Mouse (Mus musculus): ENCODE measurements around the gene Ptpn5. TPM values are rescaled to one million over a fixed set of nuclear protein-coding genes. Genes with fewer than 3 reads are reported as not detected.

Gene Ptpn5
- total RNA-seq, 2 experiments from 2014 or later = not detected

DNA sequence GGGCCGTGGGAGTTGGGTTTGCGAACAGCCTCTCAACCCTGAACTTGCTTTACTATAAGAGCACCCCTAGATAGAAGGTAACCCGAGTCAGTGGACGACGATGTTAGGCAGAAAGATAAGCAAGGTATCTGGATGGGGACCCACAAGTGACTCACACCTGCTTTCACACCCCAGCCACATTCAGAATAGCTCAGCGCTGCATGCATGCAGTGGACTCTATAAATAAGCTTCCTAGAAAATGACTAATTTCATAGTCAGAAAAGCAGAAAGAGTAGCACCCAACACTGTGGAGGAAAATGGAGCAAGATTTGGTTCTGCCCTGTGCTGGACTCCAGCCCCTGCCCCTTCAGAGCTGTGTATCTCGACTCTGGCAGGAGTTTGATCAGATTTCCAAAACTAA lies 20.1 kb downstream of the Ptpn5 start:
- intact Hi-C loops (cut with DNase I) = no loop called here
- no peak for DNase-seq

- no peak for DNase-seq
- intact Hi-C loops (cut with DNase I) = no loop called here
These were observed 21.4 kb downstream of the Ptpn5 start for GRCm38 (mm10) chr7:47112036-47112435.

GRCm38 (mm10) chr7:47111121-47111520 lies 22.4 kb downstream of the Ptpn5 start:
- no peak for DNase-seq
- intact Hi-C loops (cut with DNase I) = no loop called here

DNA sequence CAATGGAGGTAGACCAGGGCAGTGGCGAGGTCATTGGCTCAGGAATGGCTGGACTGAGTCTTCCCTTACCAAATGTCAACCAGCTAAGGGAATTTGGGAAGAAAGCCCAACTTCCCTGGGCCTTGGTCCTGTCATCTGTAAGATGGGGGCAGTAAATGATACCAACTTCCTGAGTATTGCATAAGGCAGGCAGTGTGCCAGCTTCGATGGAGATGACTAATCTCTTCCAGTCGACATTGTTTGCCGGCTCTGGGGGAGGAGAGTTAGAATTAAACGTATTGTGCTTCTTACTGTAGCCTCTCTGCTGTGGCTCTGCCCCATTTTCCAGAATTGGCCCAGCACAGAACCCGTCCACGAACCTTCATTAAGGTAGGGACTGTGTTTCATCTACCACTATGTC lies 23.0 kb downstream of the Ptpn5 start:
- DNase-seq = no peak
- intact Hi-C loops (cut with DNase I) = no loop called here

DNA sequence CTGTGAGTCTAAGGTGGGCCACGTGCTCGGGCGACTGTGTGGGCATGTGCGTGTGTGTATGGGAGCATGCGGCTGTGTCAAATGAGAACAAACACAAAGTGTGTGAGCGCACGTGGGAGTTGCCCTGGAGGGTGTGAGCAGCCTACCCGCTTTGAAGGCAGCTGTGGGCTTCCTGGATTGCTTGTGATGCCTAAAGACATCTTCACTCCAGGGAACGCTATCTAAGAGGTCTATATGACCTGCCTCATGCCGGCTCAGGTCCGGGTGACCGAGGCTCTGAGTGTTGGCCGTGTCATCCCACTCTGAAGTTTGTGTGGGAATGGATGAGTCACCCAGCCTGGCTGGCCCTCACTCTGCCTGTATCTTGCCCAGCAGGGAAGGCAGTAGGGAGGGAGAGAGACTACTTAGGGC lies 24.7 kb downstream of the Ptpn5 start:
- DNase-seq = no peak
- intact Hi-C loops (cut with DNase I) = no loop called here

GRCm38 (mm10) chr7:47106949-47107348 lies 26.5 kb downstream of the Ptpn5 start:
- DNase-seq = no peak
- intact Hi-C loops (cut with DNase I) = no loop called here

DNA sequence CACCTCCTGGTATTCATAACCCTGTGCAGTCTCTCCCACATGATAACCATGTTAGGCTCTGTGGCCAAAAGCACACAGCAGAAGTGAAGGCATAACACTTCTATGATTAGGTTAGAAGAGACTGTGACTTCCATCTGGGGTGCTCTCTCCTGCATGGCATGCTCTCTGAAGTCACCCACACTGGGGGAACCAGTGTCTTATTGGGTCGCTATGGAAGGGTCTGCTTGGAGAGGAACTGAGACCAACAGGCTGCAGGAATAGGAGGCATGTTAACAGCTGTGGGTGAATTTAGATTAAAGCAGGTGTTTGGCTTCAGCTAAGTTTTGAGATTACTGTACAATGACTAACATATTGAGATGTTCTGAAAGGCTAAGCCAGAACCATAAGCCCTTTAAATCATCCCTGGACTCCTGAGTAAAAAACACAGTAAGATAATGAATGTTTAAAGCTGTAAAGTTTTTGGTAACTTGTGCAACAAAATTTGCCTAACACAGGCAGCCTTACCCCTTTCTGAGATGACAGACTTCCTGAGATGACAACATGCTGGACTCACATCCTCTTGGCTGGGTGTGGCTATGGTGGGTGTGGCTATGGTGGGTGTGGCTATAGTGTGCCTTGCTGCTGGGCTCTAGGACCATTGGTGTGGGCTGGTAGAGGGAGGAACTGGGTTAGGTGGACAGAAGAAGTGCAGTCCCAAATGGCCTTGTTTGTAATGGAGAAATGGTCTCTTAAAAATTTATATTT lies 29.6 kb downstream of the Ptpn5 start:
- intact Hi-C loops (cut with DNase I) = no loop called here
- peak in 1 of 2 experiments; percentile 12 for DNase-seq

DNA sequence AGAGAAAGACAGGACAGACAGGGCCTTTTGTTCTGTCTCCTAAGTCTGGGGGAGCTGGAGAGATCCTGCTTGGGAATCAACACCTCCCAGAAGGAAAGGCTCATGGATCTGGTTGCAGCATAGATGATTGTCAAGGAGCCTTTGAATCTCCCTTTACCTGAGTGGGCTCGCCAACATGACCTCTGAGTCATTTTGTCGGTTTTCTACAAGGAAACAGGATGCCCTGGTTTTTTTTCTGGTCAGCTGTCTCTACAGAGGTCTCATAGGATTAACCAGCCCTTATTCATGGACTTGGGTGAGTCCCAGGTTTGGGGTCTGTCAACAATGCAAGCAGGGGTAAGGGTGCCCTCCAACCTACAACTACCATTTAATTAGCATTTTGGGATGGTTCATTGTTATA lies 30.5 kb downstream of the Ptpn5 start:
- no peak for DNase-seq
- intact Hi-C loops (cut with DNase I) = no loop called here

DNA sequence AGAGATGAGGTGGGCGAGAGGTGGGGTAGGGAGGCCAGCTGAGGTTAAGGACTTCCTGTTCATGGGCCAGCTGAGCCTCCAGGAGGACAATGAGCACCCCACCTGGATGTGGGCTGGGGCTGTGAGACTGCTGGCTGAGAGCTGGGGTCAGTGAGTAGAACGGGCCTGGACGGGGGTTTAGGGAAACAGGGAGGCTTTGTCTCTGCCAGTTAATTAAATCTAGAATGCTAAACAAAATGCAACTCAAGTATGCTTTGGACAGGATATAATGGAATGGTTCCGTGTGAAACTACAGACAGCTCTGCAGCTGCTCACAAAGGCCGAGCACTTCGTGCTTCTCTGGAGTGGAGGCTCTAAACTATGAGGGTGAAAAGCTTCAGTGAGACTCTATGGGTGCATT lies 32.9 kb downstream of the Ptpn5 start:
- intact Hi-C loops (cut with DNase I) = no loop called here

DNA sequence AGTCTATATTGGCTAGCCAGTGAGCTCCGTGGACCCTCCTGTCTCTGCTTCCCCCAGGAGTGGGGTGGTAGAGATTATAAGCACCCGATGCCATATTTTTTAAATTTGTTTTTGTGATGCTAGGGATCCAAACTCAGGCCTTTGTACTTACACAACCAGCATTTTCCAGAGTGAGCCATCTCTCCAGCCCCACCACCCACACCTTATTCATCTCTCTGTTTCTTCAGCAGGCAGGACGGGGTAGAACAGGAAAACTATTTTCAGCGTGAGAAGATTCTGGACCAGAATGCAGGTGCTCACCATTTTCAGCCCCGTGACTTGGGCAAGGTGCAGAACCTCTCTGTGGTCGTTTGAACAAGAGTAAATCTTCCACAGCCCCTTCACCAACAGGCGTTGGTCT lies 34.2 kb downstream of the Ptpn5 start:
- intact Hi-C loops (cut with DNase I) = no loop called here
- no peak for DNase-seq

More for the DNA sequence above, 32.9 kb downstream of the Ptpn5 start:
- no peak for DNase-seq

DNA sequence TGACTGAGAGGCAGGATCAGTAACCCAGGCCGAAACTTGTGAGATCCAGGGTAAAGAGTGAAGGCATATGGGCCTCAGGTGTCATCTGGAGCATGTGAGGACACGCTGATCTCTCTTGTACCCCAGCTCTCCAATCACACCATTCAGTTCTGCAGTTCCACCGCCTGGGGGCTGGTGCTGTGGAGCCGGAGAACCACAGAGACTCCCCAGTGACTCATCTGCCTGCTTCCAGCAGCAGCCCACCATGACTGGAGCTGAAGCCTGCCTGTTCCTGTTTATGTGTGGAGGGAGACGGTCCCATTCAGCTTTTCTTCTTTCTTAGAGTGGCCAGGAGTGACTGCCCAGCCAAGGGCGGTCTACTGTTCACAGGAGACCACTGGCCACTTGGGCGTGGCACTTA lies 35.4 kb downstream of the Ptpn5 start:
- intact Hi-C loops (cut with DNase I) = no loop called here

GRCm38 (mm10) chr7:47094969-47095368 lies 38.5 kb downstream of the Ptpn5 start:
- DNase-seq = no peak
- intact Hi-C loops (cut with DNase I) = no loop called here

More for the DNA sequence above, 35.4 kb downstream of the Ptpn5 start:
- DNase-seq = no peak

DNA sequence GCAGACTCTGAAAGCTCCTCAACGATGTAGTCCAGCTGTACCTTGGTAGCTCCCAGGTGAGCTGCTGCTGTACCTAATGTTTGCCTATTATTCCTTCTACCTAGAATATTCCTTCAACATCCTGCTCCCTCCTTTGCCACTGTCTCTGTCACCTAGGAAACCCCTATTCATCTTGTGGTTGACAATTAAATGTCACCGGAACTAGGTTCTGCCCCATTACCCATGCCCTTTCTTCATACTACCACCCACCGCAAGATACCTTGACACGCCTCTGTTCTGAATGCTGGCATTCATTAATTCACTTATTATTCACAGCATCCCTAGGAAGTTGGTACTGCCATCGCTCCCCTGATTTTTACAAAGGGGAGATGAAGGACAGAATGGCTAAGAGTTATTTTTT lies 39.5 kb downstream of the Ptpn5 start:
- intact Hi-C loops (cut with DNase I) = no loop called here

DNA sequence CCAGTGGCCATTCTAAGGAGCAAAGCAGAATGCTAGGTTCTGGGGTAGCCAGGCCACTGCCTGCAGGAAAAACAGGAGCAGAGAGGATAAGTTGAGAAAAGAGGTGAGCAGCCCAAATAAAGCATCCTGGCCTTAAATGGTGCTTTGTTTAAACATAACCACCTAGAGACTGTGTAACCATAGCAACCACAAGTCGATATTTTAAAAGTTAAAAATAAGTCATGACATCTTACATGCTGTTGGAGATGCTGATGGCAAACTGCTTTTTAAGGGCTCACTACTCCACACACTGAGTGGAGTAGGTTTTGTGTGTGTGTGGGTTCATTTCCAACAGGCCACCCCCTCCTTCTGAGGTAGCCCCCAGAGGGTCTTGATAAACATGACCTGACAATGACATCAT lies 48.4 kb downstream of the Ptpn5 start:
- intact Hi-C loops (cut with DNase I) = no loop called here
- no peak for DNase-seq

More for the DNA sequence above, 39.5 kb downstream of the Ptpn5 start:
- no peak for DNase-seq

DNA sequence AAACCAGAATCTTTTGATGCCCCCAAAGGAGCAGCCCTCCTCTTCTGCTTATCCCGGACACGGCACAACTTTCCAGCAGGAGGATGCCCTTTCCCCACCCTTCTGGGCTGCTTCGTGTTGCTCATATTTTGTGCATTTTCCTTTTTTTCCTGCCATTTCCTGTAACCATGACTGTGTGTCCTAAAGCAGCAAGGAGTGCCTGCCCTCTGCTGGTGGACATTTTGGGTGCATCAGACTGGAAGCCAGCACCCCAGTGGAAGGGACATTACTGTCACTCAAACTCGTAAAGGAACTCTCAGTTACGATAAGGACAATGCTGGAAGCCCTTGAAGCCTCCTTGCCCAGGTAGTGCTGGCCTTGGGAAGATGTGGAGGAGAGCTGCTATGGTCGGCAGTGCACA lies 52.2 kb downstream of the Ptpn5 start:
- intact Hi-C loops (cut with DNase I) = loop anchor here (1.0 to 2.0 kb wide), 3 partner anchors 58 to 118 kb away; no protein-coding TSS in a partner anchor
- peak; percentile 79 to 88 for DNase-seq

DNA sequence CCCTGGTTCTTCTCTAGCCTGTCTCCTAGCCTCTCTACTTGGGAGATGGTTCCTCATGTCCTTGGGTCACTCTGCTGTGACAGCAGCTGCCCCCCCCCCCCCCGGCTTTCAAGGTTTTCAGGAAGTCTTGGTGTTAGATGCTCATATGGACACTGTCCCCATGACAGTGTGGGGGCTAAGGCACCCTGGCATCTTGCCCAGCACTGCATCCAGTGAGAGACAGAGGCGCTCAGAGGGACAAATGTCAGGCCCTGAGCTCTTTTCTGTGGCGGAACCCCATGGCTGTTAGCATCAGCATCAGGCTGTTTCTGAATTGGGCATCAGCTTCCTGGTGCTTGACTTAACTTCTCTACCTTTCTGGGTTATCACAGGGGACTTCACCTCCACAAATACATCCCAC lies 52.6 kb downstream of the Ptpn5 start:
- DNase-seq = peak in 1 of 2 experiments; percentile 27
- intact Hi-C loops (cut with DNase I) = loop anchor here (1.0 to 2.0 kb wide), 3 partner anchors 58 to 118 kb away; no protein-coding TSS in a partner anchor

DNA sequence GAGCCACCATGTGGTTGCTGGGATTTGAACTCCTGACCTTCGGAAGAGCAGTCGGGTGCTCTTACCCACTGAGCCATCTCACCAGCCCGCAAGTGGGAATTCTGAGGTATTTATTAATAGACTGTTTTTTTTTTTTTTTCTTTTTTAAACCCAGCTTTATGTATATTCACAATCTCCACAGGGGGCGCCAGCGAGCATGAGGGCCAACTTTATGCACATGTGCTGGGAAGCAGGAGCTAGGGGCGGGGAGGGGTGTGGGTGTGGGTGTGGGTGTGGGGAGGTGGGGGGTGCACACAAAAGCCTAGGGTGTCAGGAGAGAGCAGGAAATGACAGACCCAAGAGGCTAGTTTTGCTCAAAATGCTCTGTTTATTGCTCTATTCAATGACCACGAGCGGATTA lies 56.0 kb downstream of the Ptpn5 start:
- intact Hi-C loops (cut with DNase I) = loop anchor here (5.0 kb wide), 1 partner anchor 35 kb away; no protein-coding TSS in a partner anchor
- DNase-seq = peak; percentile 57 to 66

- intact Hi-C loops (cut with DNase I) = loop anchor here (5.0 kb wide), 1 partner anchor 34 kb away; no protein-coding TSS in a partner anchor
These were observed 56.8 kb downstream of the Ptpn5 start for GRCm38 (mm10) chr7:47076729-47077128.

GRCm38 (mm10) chr7:47076193-47076592 lies 57.3 kb downstream of the Ptpn5 start:
- intact Hi-C loops (cut with DNase I) = loop anchor here (5.0 kb wide), 1 partner anchor 34 kb away; no protein-coding TSS in a partner anchor
- DNase-seq = no peak

More at GRCm38 (mm10) chr7:47076729-47077128, 56.8 kb downstream of the Ptpn5 start:
- no peak for DNase-seq

GRCm38 (mm10) chr7:47073536-47074521 lies 59.7 kb downstream of the Ptpn5 start:
- no peak for DNase-seq
- intact Hi-C loops (cut with DNase I) = no loop called here

DNA sequence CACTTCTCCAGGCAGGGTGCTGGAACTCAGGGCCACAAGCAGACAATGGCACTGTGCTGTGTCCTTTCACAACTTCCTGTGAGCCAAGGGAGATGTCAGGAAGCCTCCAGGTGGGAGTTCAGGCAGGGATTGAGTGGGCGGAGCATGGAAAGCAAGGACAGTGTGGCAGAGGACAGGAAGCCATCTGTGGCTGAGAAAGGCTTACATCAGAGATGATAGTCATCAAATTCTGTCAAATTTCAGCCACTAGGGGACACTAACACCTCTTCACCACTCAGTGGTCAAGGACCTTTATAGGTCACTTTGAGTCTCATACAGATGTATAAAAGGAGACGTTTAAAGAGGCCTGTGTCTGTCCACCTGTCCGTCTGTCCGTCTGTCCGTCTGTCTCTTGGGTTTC lies 60.9 kb downstream of the Ptpn5 start:
- no peak for DNase-seq
- intact Hi-C loops (cut with DNase I) = no loop called here
